Mouse (Mus musculus) spleen, embryonic (tissue): ENCODE measurements at regions not wholly inside any gene's neighbourhood (a gene's known extent, or its start where the extent isn't known, plus 50 kb on each side); places are given as distances from the start of the nearest gene placed in this dataset.
"Not testable (repeated sequence)": the region's sequence is repeated elsewhere in the genome, so short reads cannot be mapped to it uniquely, and the experiment has no call there.

Source experiments
- CTCF ChIA-PET: fragments of 350-600 bp; sonication (Branson Sonifier 250); formaldehyde crosslinking; loops from one replicate; lab custom pipeline; 2022; lab: Charles Lee

DNA sequence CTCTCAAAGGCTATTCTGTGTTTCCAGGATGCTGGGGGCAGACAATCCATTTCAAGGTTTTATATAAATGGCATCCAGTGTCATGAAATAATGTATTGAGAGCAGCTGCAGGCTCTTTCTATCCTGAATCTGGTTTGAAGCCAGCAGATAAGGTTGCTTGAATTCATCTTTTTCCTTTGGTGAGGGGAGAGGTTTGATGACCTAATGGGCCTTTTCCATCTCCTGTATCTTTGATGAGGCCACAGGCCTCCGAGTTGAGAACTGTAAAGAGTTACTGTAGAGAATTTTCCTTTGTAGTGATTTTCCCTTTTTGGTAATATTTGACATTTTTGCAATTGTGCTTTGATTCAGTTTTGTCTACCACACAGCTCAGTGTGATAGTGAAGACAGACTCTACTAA lies 458.8 kb upstream of the 1700008P02Rik start:
- CTCF ChIA-PET: no interaction called here

DNA sequence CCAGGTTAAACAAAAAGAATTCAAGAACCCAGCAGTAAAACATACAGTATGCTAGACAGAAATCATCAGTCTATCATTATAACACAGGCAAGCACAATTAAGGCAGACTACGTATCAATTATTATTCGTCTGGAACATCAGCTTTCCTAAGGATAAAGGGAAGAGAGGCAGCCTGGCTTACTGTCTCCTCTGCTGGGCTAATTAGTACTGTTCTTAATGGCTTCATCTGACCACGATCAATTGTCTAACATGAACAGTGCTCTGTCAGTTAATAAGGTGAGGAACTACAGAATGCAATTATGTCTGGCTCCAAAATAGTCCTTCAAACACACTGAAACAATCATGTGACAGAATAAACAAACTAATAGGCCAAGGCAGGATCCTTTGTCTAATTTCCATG lies 456.6 kb upstream of the 1700008P02Rik start:
- CTCF ChIA-PET: no interaction called here

DNA sequence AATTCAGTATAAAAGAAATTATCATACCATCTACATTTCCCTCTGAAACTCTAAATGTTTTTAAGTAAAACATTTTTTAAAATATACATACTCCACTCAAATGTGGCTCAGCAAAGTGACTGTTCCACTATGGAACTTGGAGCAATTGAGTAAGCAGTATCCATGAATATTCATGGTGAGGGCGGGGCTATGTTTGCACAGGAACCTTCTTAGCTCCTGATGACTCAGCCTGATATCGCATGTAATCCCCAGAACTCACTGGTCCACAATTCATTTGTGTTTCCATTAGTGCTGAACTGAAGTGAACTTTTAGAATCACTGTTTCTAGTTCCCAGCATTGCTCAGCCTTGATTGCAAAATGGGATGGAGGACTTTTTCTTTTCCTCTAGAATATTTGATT lies 454.2 kb upstream of the 1700008P02Rik start:
- CTCF ChIA-PET: no interaction called here

DNA sequence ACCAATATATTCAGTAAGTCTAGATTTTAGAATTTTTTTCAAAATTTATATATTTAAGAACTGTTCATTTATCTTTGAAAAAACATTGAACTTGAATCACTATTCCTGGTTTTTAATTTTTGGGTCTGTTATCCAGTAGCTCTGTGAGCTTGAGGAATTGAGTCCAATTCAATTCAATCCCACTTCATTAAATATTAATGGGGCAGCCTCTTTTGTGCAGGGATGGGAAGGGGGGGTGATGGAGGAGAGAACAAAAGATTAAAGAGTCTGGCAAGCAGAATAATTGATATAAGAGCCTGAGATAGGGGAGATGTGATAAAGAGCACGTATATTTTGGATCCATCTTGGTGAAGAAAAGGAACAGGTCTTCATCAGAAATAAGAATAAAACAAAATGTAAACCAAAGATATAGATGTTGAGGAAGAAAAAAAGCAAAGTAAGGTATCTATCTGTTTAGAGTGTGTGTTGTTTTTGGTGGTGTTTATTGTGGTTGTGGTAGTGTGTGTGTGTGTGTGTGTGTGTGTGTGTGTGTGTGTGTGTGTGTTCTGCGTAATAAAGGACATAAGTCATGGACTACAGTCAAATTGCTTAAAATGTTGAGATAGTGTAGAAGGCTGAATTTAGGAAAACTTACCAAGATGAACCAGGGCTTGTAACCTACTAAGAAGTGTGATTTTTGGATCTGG lies 421.3 kb upstream of the 1700008P02Rik start:
- CTCF ChIA-PET: no interaction called here

DNA sequence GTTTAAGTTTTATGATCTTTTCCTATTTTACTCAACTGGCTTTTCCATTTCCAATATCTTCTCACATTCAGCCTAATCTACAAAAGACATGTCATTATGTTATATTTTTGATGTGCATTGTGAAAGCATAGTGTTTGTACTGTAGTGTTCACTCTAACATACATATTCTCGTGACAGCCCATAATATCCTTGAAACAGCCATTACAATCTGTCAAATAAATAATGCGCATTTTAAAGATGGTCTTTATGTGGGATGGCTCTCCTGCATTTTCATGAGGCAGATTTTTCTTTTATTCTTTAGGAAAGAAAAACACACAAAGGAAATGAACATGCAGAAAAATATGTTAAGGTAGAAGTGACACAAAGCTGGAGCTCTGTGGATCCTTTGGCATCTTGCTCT lies 415.6 kb upstream of the 1700008P02Rik start:
- CTCF ChIA-PET: no interaction called here

DNA sequence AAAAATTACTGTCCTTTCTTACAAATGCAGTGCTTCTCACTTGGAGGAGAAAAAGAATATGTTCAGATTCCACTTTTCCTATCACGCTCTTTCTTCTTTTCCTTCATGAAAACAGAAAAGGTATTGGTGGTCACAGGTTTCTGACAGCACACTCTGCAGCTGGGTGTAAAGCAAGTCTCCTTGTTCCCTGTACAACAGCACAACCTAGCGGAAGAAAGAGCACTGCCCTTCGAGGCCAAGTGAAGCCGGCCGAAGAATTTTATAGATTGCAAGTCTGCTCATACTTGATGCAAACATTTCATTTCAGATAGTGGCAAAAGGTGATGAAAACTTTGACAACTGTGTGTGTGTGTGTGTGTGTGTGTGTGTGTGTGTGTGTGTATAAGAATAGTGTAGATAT lies 407.6 kb upstream of the 1700008P02Rik start:
- CTCF ChIA-PET: no interaction called here

DNA sequence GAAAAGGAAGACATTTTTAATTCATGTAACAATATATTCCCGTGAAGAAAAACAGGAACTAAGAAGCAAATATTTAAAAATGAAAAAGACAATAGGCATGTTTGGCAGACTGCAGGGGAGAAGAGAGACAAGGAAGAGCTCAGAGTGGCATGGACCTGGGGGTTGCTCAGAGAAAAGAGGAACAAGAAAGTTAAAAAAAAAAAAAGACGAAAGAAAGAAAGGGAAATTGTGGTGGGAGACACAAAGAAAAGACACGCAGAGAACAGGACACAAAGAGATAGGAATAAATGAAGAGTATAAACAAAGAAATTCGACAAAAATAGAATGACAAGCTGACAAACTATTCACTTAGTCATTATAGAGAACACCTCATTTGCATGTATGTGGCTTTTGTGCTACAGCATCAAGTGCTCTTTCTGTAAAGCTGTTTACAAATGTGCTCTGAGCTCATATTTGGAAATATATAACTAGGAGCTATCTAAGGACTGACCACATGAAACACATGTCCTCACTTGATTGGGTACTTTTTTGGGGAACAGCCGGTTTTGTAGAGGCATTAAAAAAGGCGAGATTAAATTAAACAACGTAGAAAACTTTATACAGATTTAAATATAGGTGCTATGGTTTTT lies 394.2 kb upstream of the 1700008P02Rik start:
- CTCF ChIA-PET: no interaction called here

DNA sequence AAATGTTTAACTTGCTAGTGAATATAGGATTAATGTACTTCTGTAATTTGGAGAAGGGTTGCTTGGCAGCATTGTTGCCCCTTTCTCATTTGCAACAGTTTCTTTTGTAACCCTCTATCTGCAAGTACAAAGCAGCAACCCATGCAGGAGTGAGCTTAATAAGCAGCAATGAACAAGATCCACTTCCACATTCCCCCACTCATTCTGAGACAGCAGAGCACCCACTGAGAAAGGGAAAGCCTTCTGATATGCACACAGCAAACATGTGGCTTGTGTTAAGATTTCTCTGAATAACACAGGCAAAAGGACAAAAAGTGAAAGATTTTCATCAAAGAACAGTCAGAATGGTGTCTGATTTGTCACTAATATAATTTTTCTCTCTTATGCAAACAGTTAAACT lies 393.3 kb upstream of the 1700008P02Rik start:
- CTCF ChIA-PET: no interaction called here

DNA sequence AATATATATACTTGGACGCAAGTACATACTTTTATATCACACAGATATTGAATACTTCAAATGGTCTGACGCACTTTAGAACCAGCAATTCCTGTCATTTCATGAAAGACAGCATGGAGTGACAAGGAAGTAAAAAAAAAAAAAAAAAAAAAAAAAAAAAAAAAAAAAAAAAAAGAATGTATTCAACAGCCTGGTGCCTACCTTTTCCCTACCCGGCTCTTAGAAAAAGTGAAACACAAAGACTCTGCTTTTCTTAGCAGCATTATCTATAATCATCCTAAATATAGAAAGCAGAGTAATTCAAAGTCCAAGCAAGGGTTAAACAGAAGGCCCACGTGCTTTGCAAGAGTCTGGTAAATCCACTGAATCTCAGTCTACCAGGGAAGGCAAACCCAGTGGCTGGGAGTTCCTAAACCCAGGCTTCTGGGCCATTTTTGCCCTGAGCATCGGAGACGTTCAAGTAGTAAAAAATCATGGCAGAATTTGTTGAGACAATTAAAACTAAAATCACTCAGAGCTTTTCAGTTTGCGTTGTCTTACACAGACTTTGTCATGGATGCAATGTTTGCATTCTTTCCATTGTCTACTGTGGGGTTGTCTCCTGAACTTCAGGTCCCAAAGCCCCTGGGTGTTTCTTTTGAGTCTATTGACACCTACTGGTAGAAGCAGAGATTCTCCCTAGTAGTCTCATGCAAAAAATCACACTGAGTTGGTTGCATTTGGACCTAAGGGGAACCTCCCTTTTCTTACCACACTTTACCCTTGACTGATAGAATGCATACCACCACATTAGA lies 390.2 kb upstream of the 1700008P02Rik start:
- CTCF ChIA-PET: no interaction called here

DNA sequence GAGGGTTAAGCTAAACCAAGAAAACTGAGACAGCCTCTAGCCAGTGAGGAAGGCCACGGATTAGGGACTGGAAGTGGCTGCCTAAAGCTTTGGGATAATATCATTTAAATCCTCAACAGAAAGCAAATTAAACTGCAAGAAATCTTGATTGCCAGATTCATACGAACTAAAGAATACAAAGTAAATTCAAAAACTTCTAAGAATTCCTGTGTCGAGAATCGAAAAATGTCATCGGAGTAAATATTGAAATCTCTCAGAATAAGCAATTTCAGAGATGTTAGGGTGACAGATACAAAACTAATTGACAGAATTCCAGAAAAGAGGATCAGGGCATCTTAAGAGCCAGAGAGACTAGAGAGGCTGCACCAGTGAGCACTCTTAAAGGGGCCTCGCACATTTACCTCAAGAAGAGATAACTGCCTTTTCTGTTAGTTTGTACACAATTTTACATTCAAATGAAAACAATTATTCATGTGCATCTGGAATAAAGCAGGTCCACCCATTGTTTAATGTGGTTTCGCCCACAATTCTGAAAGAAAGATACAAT lies 388.5 kb upstream of the 1700008P02Rik start:
- CTCF ChIA-PET: no interaction called here

DNA sequence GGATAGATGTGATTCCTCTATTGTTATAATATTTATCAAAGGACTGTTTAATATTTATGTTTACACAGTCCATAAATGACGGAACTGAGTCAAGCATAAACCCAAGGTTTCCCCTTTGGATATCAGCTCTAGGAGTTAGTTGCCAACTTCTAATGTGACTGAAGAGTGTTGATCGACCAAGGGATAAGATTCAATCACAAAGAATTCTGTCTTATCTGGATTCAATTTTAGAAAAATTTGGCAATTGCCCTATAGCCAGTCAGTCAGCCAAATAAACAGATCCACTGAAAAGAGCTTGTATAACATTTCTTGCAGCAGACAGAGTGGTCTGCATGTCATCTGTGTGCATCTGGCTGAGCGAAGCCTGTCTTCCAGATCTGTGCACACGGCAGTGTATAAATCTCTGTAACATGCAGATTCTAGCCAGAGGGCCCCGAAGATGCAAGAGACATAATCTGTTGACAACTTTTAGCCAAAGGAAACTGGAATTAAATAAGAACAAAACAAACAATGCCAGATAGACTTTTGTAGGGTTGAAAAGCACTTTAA lies 387.6 kb upstream of the 1700008P02Rik start:
- CTCF ChIA-PET: no interaction called here

DNA sequence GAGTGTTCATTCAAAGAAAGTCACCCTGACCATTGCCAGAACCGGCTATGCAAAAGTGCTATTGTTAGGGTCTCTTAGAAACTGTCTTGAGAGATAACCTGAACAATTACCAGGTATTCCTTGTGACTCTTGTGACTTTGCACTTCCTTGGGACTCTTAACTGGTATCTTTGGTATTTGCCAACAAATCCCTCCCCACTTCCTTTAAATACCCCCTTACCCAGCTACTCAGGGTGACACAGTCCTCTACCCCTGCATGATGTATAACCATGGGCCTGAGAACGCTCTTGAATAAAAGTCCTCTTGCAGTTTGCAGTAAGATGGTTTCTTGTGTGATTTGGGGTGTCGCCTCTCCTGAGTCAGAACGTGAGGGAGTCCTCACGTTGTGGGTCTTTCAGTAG lies 371.5 kb upstream of the 1700008P02Rik start:
- CTCF ChIA-PET: not testable (repeated sequence)

DNA sequence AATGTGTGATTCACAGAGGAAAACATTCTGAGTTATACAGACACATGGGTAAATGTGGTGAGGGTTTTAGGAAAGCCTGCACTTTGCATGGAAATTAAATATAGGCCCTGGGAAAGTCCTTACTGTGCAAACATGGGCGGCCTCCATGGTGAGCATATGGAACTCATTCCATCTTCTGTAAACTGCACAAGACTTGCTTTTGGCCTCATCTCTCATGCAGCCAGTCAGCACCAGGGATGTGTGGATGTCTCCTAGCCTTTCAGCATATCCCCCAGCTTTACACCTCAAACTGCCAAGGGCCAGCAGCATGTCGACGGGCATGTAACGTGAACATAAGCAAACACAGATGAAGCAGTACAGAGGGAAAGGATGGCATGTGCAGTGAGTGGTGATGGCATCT lies 364.7 kb upstream of the 1700008P02Rik start:
- CTCF ChIA-PET: no interaction called here

DNA sequence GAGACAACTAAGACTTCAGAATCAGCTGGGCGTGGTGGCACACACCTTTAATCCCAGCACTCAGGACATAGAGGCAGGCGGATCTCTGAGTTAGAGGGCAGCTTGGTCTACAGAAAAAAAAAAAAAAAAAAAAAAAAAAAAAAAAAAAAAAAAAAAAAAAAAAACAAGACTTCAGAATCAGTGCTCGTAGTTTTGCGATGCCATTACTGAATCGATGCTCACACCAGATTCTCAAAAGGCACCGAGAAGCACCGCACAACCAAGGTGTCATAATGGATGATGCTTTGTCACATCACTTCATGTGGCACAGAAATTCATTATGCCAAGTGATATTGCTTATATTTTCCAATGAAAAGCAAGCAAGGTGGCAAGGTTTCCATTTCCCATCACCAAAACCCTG lies 337.4 kb upstream of the 1700008P02Rik start:
- CTCF ChIA-PET: no interaction called here

DNA sequence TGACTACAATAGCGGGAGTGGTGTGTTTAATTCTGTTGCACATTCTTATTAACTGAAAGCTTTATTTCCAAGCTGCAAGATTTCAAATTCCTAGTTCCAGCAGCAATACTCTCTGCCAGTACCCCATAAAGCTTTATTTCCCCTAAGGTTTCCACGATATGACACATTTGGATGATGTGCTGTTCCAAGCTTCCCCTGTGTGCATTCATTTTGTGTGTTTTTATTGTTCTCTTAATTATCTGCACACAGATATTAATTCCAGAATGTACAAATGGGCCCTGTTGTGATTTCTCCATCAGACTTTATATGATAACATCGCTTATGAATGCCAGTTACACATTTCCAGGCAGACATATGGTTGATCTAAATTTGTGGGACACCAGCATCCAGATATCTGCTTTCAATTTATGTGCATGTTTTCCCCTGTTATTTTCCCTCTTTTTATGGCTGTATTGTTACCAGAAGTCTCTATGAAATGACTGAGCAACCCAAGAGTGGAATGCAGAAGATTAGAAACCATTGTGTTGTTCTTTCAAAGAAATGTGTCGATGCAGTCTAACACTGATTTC lies 312.4 kb upstream of the 1700008P02Rik start:
- CTCF ChIA-PET: no interaction called here

DNA sequence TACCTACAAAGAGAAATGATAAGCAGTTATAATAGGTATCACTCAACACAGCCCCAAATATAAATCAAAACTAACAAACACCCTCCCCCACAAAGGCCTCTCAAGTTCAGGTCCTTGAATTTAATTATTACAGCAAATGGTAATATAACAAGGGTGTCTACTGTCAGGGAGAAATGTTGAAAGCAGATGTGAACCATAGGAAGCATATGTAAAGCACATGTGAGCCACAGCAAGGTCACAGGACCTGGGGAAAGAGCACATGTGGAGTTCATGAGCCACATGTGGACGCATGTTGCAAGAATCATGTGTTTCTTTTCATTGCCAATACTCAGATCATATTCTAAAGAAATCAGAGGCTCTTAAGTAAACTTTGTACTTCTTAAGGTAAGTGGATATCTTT lies 306.5 kb upstream of the 1700008P02Rik start:
- CTCF ChIA-PET: no interaction called here

DNA sequence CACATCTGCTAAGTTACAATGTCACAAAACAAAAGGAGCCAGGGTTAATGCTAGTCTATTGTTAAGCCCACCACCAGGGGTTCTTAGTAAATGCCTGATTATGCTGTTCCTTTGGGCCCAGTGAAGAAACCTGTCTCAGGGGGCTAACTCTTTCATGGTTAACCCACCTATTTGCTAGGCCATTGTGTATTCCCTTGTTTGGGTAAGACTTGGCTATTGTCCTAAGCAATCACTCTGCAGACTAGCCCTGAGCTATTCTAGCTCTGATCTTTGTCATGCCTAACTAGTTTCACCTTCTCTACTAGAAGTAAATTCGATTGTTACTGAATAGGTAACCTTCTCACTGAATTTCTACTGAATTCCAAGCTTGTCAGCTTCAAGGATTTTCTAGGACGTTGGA lies 302.4 kb upstream of the 1700008P02Rik start:
- CTCF ChIA-PET: not testable (repeated sequence)

DNA sequence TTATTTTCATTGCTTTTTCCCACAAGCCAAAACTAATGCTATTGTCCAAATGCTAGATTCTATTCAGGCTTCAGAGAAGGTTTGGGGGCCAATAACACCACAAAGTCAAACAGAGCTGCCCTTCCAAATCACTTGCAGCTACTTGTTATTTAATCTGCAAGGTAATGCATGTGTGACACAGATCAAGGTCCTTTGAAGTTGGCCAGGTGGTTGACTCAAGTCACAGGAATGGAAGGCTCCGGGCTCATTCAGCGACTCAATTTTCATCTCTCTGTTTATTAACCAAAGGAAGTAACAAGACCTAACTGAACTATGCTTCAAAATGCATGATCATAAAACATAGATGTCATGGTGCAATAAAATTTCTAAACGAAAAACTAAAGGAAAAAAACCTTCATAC lies 300.0 kb upstream of the 1700008P02Rik start:
- CTCF ChIA-PET: no interaction called here

DNA sequence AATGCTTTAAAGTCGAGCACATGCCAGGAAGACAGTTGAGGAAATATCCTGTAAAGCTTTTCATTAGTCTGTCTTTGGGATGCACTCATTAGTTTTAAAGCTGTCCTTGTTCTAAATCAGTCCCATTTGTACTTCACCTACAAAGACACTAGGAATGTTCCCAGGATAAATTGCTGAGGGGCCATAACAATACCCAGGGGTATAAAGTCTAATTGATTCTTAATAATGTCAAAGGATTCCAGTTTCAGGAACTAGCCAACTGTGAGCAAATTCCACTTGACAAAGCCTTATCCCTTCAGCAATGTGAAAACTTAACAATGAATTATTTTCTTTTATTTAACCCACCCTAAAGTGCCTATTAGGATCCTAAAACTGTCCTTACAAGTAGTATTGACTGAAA lies 267.7 kb upstream of the 1700008P02Rik start:
- CTCF ChIA-PET: no interaction called here

DNA sequence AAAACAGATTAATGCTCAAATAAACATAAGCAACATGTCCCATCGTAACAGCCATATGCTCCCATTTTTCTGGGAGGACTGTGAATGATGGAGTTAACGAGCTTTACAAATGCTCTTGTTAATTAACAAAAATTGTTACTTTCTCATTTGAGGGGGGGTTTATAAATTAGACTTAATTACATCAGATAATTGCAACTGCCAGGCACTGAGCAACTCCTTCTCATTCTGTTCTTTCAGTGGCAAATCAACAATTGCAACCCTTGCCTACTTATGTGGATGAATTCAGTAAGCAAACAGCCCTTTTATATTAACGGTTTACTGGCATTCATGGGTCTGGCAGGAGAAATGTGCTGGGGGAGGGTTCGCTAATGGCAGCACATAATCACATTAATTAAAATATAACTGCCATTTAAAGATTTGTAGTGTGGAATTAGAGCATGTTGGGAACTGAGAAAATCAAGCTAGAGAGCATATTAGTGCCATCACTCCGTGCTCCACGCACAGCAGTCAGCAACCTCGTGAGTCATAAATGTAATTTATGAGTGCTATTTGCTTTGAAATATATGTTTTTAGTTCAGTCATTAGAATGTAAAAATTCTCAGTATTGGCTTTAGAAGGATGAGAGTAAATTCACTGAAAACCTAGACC lies 266.9 kb upstream of the 1700008P02Rik start:
- CTCF ChIA-PET: no interaction called here

DNA sequence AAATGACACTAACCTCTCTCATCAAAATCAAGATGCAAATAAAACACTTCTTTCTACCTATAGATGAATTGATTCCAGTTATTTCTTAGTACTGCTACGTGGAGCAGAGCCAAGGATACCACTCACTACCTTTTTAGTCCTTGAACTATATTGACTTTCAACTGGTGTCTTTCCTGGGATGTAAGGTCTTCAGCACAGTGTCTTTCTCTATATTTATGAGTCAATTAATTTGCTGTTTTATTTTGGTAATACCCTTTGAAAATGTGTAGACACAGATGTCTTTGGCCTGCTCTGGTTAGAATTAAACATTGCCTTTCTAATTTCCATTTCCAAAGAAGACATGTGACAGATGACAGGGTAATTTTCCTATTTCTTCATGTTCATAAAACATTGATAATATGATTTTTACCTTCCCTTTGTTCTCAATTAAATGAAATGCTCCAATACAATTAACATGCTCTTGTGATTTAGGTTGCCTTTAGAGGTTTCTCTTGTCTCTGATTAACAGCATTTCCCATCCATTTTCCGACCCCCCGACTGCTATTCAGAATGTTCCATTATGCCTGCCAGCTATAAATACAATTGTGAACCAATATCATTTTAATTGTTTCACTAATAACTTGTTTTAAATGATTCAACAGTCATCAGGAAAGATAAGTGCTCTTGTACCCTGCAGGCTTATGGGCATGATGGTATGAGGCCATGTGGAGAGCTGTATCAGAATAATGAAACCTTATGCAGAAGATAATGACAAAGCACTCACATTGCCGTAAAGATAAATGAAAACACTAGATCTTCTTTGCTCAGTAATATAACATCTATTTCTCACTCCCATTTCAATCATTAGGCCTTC lies 266.2 kb upstream of the 1700008P02Rik start:
- CTCF ChIA-PET: no interaction called here
